Mouse (Mus musculus) intestine, postnatal 0 days (tissue): ENCODE measurements around the gene Celsr2. TPM values are rescaled to one million over a fixed set of nuclear protein-coding genes. Genes with fewer than 3 reads are reported as not detected.
A peak's percentile ranks its signal among the peaks of the same experiment; 100 is the strongest.

ENCODE experiments used
- ATAC-seq: fragments of 200-750 bp; cut with Nextera tagmentation; 2 replicates; pipeline ENCODE4 v1.8.0; 2017; ENCODE audit warnings: mild to moderate bottlenecking, moderate TSS enrichment, moderate library complexity
- H3K27ac ChIP-seq: fragments of 300-500 bp; sonication (generic); 2 replicates; pipeline ENCODE4 v1.5.1; 2014; ENCODE audit warnings: mild to moderate bottlenecking, low read depth, low read length, moderate library complexity
- H3K27me3 ChIP-seq: fragments of 300-500 bp; sonication (generic); replicated peaks from 2 replicates; pipeline ENCODE4 v1.6.1; 2014; ENCODE audit warnings: low read length, mixed read lengths; ENCODE audit not compliant: control insufficient read depth, insufficient read depth
- H3K36me3 ChIP-seq: fragments of 300-500 bp; sonication (generic); 2 replicates; pipeline ENCODE4 v1.6.1; 2014; ENCODE audit warnings: mild to moderate bottlenecking, moderate library complexity; ENCODE audit not compliant: control insufficient read depth, insufficient read depth
- H3K4me1 ChIP-seq: fragments of 300-500 bp; sonication (generic); replicated peaks from 2 replicates; pipeline ENCODE4 v1.6.1; 2014; ENCODE audit warnings: antibody characterized with exemption, low read length, mixed read lengths; ENCODE audit not compliant: control insufficient read depth, insufficient read depth
- H3K4me2 ChIP-seq: fragments of 300-500 bp; sonication (generic); replicated peaks from 2 replicates; pipeline ENCODE4 v1.6.1; 2014; ENCODE audit warnings: low read depth, mild to moderate bottlenecking, moderate library complexity
- H3K4me3 ChIP-seq: fragments of 300-500 bp; sonication (generic); 2 replicates; pipeline ENCODE4 v1.5.1; 2014; ENCODE audit warnings: low read depth, low read length
- H3K9ac ChIP-seq: fragments of 300-500 bp; sonication (generic); 2 replicates; pipeline ENCODE4 v1.6.1; 2014; ENCODE audit warnings: mild to moderate bottlenecking, low read depth, low read length
- H3K9me3 ChIP-seq: fragments of 300-500 bp; sonication (generic); 2 replicates; pipeline ENCODE4 v1.6.1; 2016; ENCODE audit warnings: mixed run types; ENCODE audit not compliant: control insufficient read depth
- CTCF ChIP-seq: sonication (generic); IDR thresholded peaks from 2 replicates; pipeline ENCODE4 v1.5.1; 2016; ENCODE audit warnings: low read depth, mild to moderate bottlenecking, control low read depth, antibody characterized with exemption, moderate library complexity
- WGBS: fragments of 180-500 bp; shearing (Covaris S2); extraction: QIAGEN DNeasy Blood & Tissue Kit; methylation state at CpG from one replicate; pipeline ENCODE4 v1.1.7; 2014; 5-methylcytosine and 5-hydroxymethylcytosine counted together
- polyA plus RNA-seq: library from polyadenylated mRNA; unstranded; fragments of >200 nt; fragmentation: Nextera tagmentation; extraction: Ambion mirVana; gene quantifications from 2 replicates; pipeline ENCODE4 v1.2.1, GENCODE M21; 2015

Celsr2 gene
- polyA plus RNA-seq, 1 experiment from 2014 or later: 0.50 TPM

DNA sequence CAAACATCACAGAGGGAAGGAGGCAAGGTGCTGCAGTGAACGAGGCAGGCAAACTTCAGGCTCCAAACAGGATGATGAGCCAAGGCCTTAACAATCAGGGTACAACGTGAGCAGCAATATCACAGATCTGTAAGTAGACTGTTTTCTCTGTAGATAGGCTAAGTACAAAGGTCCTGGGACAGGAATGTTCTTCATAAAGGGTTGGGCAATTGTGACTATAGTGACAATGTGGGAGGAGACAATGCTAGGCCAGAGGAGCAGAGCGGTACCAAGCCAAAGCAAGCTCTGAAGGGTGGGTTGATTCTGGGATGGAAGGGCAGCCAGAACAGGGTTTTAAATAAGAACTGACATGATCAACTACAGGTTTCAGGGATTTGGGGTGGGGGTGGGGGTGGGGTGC, 47.5 kb downstream of the Celsr2 start:
- no peak overlapping the region for H3K9ac ChIP-seq
- H3K9me3 ChIP-seq: no peaks in the 10 kb centered on the region
- H3K4me1 ChIP-seq: no peaks in the 10 kb centered on the region
- ATAC-seq: peak; percentile 75
- H3K4me2 ChIP-seq: no peak overlapping the region
- no peak overlapping the region for H3K4me3 ChIP-seq
- 45% methylated on average over 3 of the region's 3 CpGs for WGBS
- H3K27me3 ChIP-seq: no peaks in the 10 kb centered on the region
- H3K27ac ChIP-seq: no peak overlapping the region
- H3K36me3 ChIP-seq: no peaks in the 10 kb centered on the region
- no peak for TF ChIP-seq CTCF

DNA sequence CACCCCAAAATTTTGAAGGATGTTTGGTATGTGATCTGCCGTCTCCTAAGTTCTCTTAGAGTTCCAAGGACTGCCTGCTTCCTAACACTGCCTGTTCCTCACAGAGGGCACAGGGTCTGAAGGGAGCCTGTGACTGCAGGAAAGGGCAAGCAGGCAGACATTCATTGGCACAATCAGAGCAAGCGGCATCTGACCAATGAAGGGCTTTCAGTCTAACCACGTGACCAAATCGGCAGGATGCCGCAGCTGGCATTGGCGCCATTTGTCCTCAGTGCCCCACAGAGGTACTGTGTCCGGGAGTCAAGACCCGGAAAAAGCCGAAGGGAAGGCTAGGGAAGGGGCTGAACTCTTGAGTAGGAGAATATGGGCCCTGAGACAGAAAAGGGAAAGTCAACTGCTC, 48.2 kb downstream of the Celsr2 start:
- Histone ChIP-seq H3K4me1 (no peaks in the 10 kb centered on the region), H3K9ac (no peak overlapping the region), H3K27ac (no peak overlapping the region), H3K9me3 (no peaks in the 10 kb centered on the region), H3K4me3 (no peak overlapping the region), H3K27me3 (no peaks in the 10 kb centered on the region), H3K4me2 (no peak overlapping the region), H3K36me3 (no peaks in the 10 kb centered on the region)
- TF ChIP-seq CTCF: no peak
- ATAC-seq: no peak
- 53% methylated on average over 9 of the region's 9 CpGs for WGBS

DNA sequence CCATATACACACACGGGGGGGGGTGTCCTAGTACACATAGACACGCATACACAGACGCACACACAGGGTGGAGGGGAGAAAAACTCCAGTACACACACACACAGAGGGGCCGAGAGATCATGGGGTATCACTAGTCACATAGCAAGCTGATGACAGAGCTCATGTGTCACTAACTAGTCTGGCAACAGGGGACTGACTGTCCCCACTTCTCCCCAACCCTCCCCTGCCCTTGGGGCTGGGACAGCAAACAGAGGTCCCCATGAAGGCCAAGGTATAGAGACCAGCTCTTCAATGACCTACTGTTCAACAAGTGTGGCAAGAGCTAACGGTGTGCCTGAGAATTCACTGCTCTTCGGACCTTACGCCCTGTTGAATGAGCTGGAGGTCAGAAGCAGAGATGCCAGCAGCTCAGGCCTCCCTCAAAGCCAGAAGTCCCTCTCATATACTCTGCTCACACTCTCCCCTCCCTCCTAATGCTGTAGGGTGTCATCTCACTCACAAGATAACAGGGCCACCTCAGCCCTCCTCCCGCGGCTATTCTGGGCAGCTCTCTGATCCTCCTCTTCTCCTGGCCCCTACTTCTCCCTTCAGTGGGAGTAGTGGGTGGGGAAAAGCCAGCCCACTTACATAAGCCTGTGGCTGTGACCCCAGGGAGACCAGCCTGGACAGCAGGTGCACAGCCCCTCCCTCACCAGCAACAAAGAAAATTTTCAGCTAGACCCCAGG, 50.9 kb downstream of the Celsr2 start, which contains the start of gene Mybphl:
TSS of gene Mybphl (plus strand) at position 642 of the 726 bp plus-strand sequence.
- H3K9ac ChIP-seq: no peak within 1 kb of the TSS
- H3K9me3 ChIP-seq: no peaks in the 10 kb centered on the region
- no peak within 1 kb of the TSS for H3K4me3 ChIP-seq
- H3K4me1 ChIP-seq: 0 out of 2 replicates have a peak, but pooled peaks cover 2% of the 10 kb centered on the region
- H3K4me2 ChIP-seq: no peak within 1 kb of the TSS
- no peak within 1 kb of the TSS for H3K27ac ChIP-seq
- 61% methylated on average over 9 of the region's 9 CpGs for WGBS
- no peak for TF ChIP-seq CTCF
- H3K36me3 ChIP-seq: no peaks in the 10 kb centered on the region
- H3K27me3 ChIP-seq: no peaks in the 10 kb centered on the region
- no peak for ATAC-seq

DNA sequence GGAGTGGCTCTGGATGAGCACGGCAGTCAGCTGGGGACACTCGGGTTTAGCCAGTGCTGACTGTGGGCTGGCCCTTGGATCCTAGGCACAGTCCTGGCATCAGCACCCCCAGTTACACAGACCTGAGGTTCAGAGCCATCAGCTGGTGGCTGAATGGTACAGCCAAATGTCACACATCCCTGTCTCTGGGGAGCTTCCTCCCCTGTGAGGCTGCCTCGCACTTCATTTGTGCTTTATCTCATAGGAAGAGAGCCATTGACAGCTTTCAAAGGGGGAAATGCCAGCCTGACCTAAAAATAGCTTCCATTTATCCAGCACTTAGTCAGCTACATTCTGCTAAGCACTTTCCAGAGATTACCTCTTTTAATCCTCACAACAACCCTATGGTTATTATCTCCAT, 51.7 kb downstream of the Celsr2 start:
- no peaks in the 10 kb centered on the region for H3K9me3 ChIP-seq
- ATAC-seq: no peak
- H3K9ac ChIP-seq: no peak overlapping the region
- TF ChIP-seq CTCF: no peak
- no peaks in the 10 kb centered on the region for H3K27me3 ChIP-seq
- no peaks in the 10 kb centered on the region for H3K36me3 ChIP-seq
- H3K4me2 ChIP-seq: no peak overlapping the region
- no peak overlapping the region for H3K4me3 ChIP-seq
- 61% methylated on average over 3 of the region's 3 CpGs for WGBS
- H3K27ac ChIP-seq: no peak overlapping the region
- H3K4me1 ChIP-seq: 0 out of 2 replicates have a peak, but pooled peaks cover 2% of the 10 kb centered on the region

DNA sequence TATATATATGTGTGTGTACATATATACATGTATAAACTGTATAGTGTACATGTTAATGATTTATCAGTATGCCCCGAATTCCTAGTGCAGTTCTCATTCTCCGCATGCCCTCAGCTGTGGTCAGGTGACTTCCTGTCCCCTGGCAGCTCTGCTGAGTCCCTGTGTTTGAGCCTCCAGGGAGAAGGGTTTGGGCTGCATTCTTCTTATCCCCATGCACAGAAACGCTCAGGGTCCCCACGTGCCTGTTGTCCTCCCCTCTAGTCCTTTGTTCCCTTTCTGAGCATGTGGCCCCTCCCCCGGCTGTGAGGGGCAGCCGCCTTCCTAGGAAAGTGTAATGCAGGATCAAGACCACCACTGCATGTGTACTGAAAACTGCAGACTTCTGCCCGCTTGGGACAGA, 54.5 kb downstream of the Celsr2 start:
- no peak overlapping the region for H3K27ac ChIP-seq
- no peaks in the 10 kb centered on the region for H3K27me3 ChIP-seq
- H3K9me3 ChIP-seq: no peaks in the 10 kb centered on the region
- ATAC-seq: no peak
- no peak overlapping the region for H3K4me2 ChIP-seq
- WGBS: 30% methylated on average over 7 of the region's 7 CpGs
- no peak overlapping the region for H3K9ac ChIP-seq
- peaks cover 19% of the 10 kb centered on the region; the same call in 1 of the 2 replicates for H3K36me3 ChIP-seq
- TF ChIP-seq CTCF: no peak
- no peak overlapping the region for H3K4me3 ChIP-seq
- 0 out of 2 replicates have a peak, but pooled peaks cover 2% of the 10 kb centered on the region for H3K4me1 ChIP-seq

DNA sequence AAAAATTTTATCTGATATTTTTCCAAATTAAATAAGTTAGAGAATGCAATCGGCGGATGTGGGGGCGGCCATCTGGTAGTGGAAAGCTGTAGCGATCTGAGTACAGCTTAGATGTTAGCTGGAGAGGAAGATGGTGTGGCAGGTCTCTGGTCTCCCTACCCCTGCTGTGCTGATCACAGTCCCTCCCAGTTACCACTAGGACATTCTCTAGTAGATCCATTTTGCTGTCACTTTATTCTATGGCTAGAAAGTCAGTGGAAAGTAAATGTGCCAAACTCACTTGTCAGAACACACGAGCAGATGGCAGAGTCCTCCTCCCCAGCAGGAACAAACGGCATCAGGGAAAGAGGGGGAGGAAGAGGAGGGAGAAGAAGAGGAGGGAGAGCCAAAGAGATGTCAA, 56.9 kb downstream of the Celsr2 start:
- WGBS: 75% methylated on average over 6 of the region's 6 CpGs
- no peaks in the 10 kb centered on the region for H3K9me3 ChIP-seq
- H3K4me2 ChIP-seq: no peak overlapping the region
- H3K36me3 ChIP-seq: peaks cover 31% of the 10 kb centered on the region
- ATAC-seq: no peak
- no peaks in the 10 kb centered on the region for H3K27me3 ChIP-seq
- no peak overlapping the region for H3K27ac ChIP-seq
- no peak overlapping the region for H3K9ac ChIP-seq
- no peak overlapping the region for H3K4me3 ChIP-seq
- 0 out of 2 replicates have a peak, but pooled peaks cover 2% of the 10 kb centered on the region for H3K4me1 ChIP-seq
- no peak for TF ChIP-seq CTCF
